Mouse (Mus musculus) MEL (cell line): ENCODE results near the gene Kank1.

Experiments used
- BHLHE40 ChIP-seq: IDR thresholded peaks from 2 replicates; pipeline ENCODE4 v1.6.1; 2012; ENCODE audit warnings: low read depth, mild to moderate bottlenecking, inconsistent platforms, low read length, improper control_type of control experiment, borderline replicate concordance
- CTCF ChIP-seq, 3 experiments: IDR thresholded peaks in 2 of 3; conservative IDR thresholded peaks in 1 of 3; 2 replicates each; pipeline ENCODE4 v1.5.1; 2011 to 2012; ENCODE audit warnings: low read length in 3 of 3, low read depth in 2 of 3, mild to moderate bottlenecking in 2 of 3, improper control_type of control experiment in 1 of 3, inconsistent platforms in 1 of 3, mixed read lengths in 1 of 3, moderate library complexity in 1 of 3; ENCODE audit not compliant: control insufficient read depth in 1 of 3, insufficient read depth in 1 of 3, poor library complexity in 1 of 3, severe bottlenecking in 1 of 3
- TBP ChIP-seq: IDR thresholded peaks from 2 replicates; pipeline ENCODE4 v1.8.0; 2011; ENCODE audit warnings: low read depth, low read length, improper control_type of control experiment
- TCF12 ChIP-seq: IDR thresholded peaks from 2 replicates; pipeline ENCODE4 v1.6.1; 2014; ENCODE audit warnings: low read depth, mild to moderate bottlenecking, inconsistent platforms, low read length, improper control_type of control experiment, moderate library complexity

DNA sequence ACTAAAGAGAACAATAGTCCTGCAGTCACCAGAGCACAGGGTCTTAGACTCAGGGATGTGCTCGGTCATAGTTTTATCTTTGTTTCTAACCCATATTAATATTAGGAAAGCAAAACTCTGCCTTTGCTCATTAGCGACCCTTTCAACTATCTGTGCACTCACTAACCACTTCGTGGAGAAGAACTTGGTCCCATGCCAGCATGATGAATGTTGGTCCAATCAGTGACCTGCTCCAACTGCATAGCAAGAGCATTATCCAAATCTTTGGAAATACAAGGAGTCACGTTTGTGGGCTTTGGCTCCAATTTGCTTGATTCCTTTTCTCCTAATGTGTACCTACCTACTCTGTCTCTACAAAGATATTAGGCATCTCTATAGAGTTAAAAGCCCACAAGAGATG is 204.0 kb downstream of the Kank1 start:
- no peak for TF ChIP-seq TCF12
- TF ChIP-seq CTCF (IDR thresholded peaks at IDR 0.05 in 2 of 3, conservative IDR thresholded peaks at IDR 0.05 in 1 of 3; ENCODE audit: control insufficient read depth in 1 of 3, insufficient read depth in 1 of 3, low read depth in 2 of 3, low read length in 3 of 3, poor library complexity in 1 of 3, severe bottlenecking in 1 of 3) = no peak
- TF ChIP-seq TBP = no peak
- TF ChIP-seq BHLHE40 = no peak
